Mouse (Mus musculus): Measurements from ENCODE around the gene Usp4. TPM values are rescaled to one million over a fixed set of nuclear protein-coding genes. Genes with fewer than 3 reads are reported as not detected.

The Usp4 gene
- polyA plus RNA-seq, 1 experiment from 2014 or later: 105 TPM

GRCm38 (mm10) chr9:108436182-108436581 lies 88.5 kb downstream of the Usp4 start, which contains the start of gene BC048562:
TSS of gene BC048562 (plus strand) at chr9:108436482.
- Histone ChIP-seq H3K4me2 (no peak within 1 kb of the TSS), H3K27me3 (no peaks in the 10 kb centered on the region), H3K4me1 (0 out of 2 replicates have a peak, but pooled peaks cover 5% of the 10 kb centered on the region), H3K9me3 (replicated peaks) (no peaks in the 10 kb centered on the region), H3K9ac (no peak within 1 kb of the TSS), H3K27ac (no peak within 1 kb of the TSS), H3K36me3 (no peaks in the 10 kb centered on the region), H3K4me3 (replicated peaks) (no peak within 1 kb of the TSS)
- ATAC-seq (replicated peaks; ENCODE audit: low FRiP score): no peak
- 76% methylated on average over 3 of the region's 3 CpGs for WGBS

GRCm38 (mm10) chr9:108439176-108439575 lies 91.5 kb downstream of the Usp4 start:
- Histone ChIP-seq H3K4me3 (replicated peaks) (no peak overlapping the region), H3K9me3 (replicated peaks) (no peaks in the 10 kb centered on the region), H3K36me3 (no peaks in the 10 kb centered on the region), H3K4me1 (no peaks in the 10 kb centered on the region), H3K4me2 (no peak overlapping the region), H3K9ac (no peak overlapping the region), H3K27me3 (no peaks in the 10 kb centered on the region), H3K27ac (no peak overlapping the region)
- 78% methylated on average over 6 of the region's 6 CpGs for WGBS
- ATAC-seq (replicated peaks; ENCODE audit: low FRiP score): no peak

GRCm38 (mm10) chr9:108440485-108440884 lies 92.8 kb downstream of the Usp4 start:
- H3K9me3 ChIP-seq (replicated peaks): no peaks in the 10 kb centered on the region
- H3K27ac ChIP-seq: no peak overlapping the region
- H3K36me3 ChIP-seq: no peaks in the 10 kb centered on the region
- WGBS: 66% methylated on average over 5 of the region's 5 CpGs
- H3K4me1 ChIP-seq: 0 out of 2 replicates have a peak, but pooled peaks cover 3% of the 10 kb centered on the region
- H3K9ac ChIP-seq: no peak overlapping the region
- no peak for ATAC-seq (replicated peaks; ENCODE audit: low FRiP score)
- no peaks in the 10 kb centered on the region for H3K27me3 ChIP-seq
- H3K4me3 ChIP-seq (replicated peaks): no peak overlapping the region
- no peak overlapping the region for H3K4me2 ChIP-seq

GRCm38 (mm10) chr9:108441236-108441919 lies 93.7 kb downstream of the Usp4 start:
- H3K36me3 ChIP-seq: no peaks in the 10 kb centered on the region
- no peak overlapping the region for H3K27ac ChIP-seq
- no peak overlapping the region for H3K4me2 ChIP-seq
- no peak overlapping the region for H3K4me3 ChIP-seq (replicated peaks)
- WGBS: 89% methylated on average over 11 of the region's 11 CpGs
- H3K27me3 ChIP-seq: no peaks in the 10 kb centered on the region
- H3K9ac ChIP-seq: no peak overlapping the region
- H3K4me1 ChIP-seq: 0 out of 2 replicates have a peak, but pooled peaks cover 3% of the 10 kb centered on the region
- no peak for ATAC-seq (replicated peaks; ENCODE audit: low FRiP score)
- no peaks in the 10 kb centered on the region for H3K9me3 ChIP-seq (replicated peaks)

Other genes starting within 250 kb of the Usp4 start
- 0.75 and 0.77 TPM in 2 replicates for gene Bsn, start 157.5 kb upstream of the Usp4 start, polyA plus RNA-seq (2015; fragmentation: Nextera tagmentation; extraction: Ambion mirVana)
- 141 and 147 TPM in 2 replicates for gene Dag1, start 83.9 kb upstream of the Usp4 start, polyA plus RNA-seq (2015; fragmentation: Nextera tagmentation; extraction: Ambion mirVana)
- gene Nicn1, start 57.4 kb upstream of the Usp4 start, polyA plus RNA-seq (2015; fragmentation: Nextera tagmentation; extraction: Ambion mirVana): 31.3 and 41.0 TPM in 2 replicates
- gene Amt, start 51.0 kb upstream of the Usp4 start, polyA plus RNA-seq (2015; fragmentation: Nextera tagmentation; extraction: Ambion mirVana): 35.9 and 38.0 TPM in 2 replicates
- 462 and 484 TPM in 2 replicates for gene Rhoa, start 41.7 kb upstream of the Usp4 start, polyA plus RNA-seq (2015; fragmentation: Nextera tagmentation; extraction: Ambion mirVana)
- gene Tcta, start 41.7 kb upstream of the Usp4 start, polyA plus RNA-seq (2015; fragmentation: Nextera tagmentation; extraction: Ambion mirVana): 31.6 and 32.2 TPM in 2 replicates
- 695 and 743 TPM in 2 replicates for gene Gpx1, start 8.9 kb upstream of the Usp4 start, polyA plus RNA-seq (2015; fragmentation: Nextera tagmentation; extraction: Ambion mirVana)
- gene 1700102P08Rik, start 45.0 kb downstream of the Usp4 start, polyA plus RNA-seq (2015; fragmentation: Nextera tagmentation; extraction: Ambion mirVana): 0.54 and 0.61 TPM in 2 replicates
- gene Ccdc36, start 80.6 kb downstream of the Usp4 start, polyA plus RNA-seq (2015; fragmentation: Nextera tagmentation; extraction: Ambion mirVana): 1.6 TPM in 2 replicates
- gene BC048562, start 88.6 kb downstream of the Usp4 start, polyA plus RNA-seq (2015; fragmentation: Nextera tagmentation; extraction: Ambion mirVana): not detected in 2 replicates
- gene Ccdc71, start 112.7 kb downstream of the Usp4 start, polyA plus RNA-seq (2015; fragmentation: Nextera tagmentation; extraction: Ambion mirVana): 61.6 and 62.9 TPM in 2 replicates
- gene Klhdc8b, start 113.7 kb downstream of the Usp4 start, polyA plus RNA-seq (2015; fragmentation: Nextera tagmentation; extraction: Ambion mirVana): 31.0 and 37.8 TPM in 2 replicates
- gene Lamb2, start 131.9 kb downstream of the Usp4 start, polyA plus RNA-seq (2015; fragmentation: Nextera tagmentation; extraction: Ambion mirVana): 48.8 and 56.6 TPM in 2 replicates
- 69.3 and 78.8 TPM in 2 replicates for gene Usp19, start 142.7 kb downstream of the Usp4 start, polyA plus RNA-seq (2015; fragmentation: Nextera tagmentation; extraction: Ambion mirVana)
- 105 and 111 TPM in 2 replicates for gene Qars, start 159.9 kb downstream of the Usp4 start, polyA plus RNA-seq (2015; fragmentation: Nextera tagmentation; extraction: Ambion mirVana)
- gene Qrich1, start 169.0 kb downstream of the Usp4 start, polyA plus RNA-seq (2015; fragmentation: Nextera tagmentation; extraction: Ambion mirVana): 122 and 125 TPM in 2 replicates
- 187 and 198 TPM in 2 replicates for gene Impdh2, start 212.4 kb downstream of the Usp4 start, polyA plus RNA-seq (2015; fragmentation: Nextera tagmentation; extraction: Ambion mirVana)
- gene Ndufaf3, start 219.6 kb downstream of the Usp4 start, polyA plus RNA-seq (2015; fragmentation: Nextera tagmentation; extraction: Ambion mirVana): 41.5 and 43.1 TPM in 2 replicates
- gene Dalrd3, start 222.0 kb downstream of the Usp4 start, polyA plus RNA-seq (2015; fragmentation: Nextera tagmentation; extraction: Ambion mirVana): 155 and 180 TPM in 2 replicates
- gene Wdr6, start 230.9 kb downstream of the Usp4 start, polyA plus RNA-seq (2015; fragmentation: Nextera tagmentation; extraction: Ambion mirVana): 123 and 139 TPM in 2 replicates
- gene P4htm, start 249.8 kb downstream of the Usp4 start, polyA plus RNA-seq (2015; fragmentation: Nextera tagmentation; extraction: Ambion mirVana): 9.1 and 11.7 TPM in 2 replicates